Mouse (Mus musculus) forebrain, embryonic 11.5 days (tissue): Measurements from ENCODE around the gene Nudt8. TPM values are rescaled to one million over a fixed set of nuclear protein-coding genes. Genes with fewer than 3 reads are reported as not detected.
"Not testable (repeated sequence)": the region's sequence is repeated elsewhere in the genome, so short reads cannot be mapped to it uniquely, and the experiment has no call there.

Experiments used
- ATAC-seq: fragments of 200-750 bp; cut with Nextera tagmentation; replicated peaks from 2 replicates; pipeline ENCODE4 v1.8.0; 2017; ENCODE audit warnings: moderate TSS enrichment; ENCODE audit not compliant: low FRiP score
- DNase-seq: peaks from one replicate; pipeline ENCODE4 v3.0.0-alpha.2; 2017; ENCODE audit warnings: low spot score
- H3K27ac ChIP-seq: fragments of 300-500 bp; sonication (generic); 2 replicates; pipeline ENCODE4 v1.5.1; 2014; ENCODE audit warnings: low read depth, low read length
- H3K27me3 ChIP-seq: fragments of 300-500 bp; sonication (generic); 2 replicates; pipeline ENCODE4 v1.6.1; 2014; ENCODE audit warnings: mild to moderate bottlenecking, low read length, mixed read lengths; ENCODE audit not compliant: control insufficient read depth, insufficient read depth
- H3K36me3 ChIP-seq: fragments of 300-500 bp; sonication (generic); 2 replicates; pipeline ENCODE4 v1.6.1; 2014; ENCODE audit warnings: mild to moderate bottlenecking, low read length, moderate library complexity, mixed read lengths; ENCODE audit not compliant: control insufficient read depth, insufficient read depth
- H3K4me1 ChIP-seq: fragments of 300-500 bp; sonication (generic); replicated peaks from 2 replicates; pipeline ENCODE4 v1.6.1; 2014; ENCODE audit warnings: low read length, mixed read lengths; ENCODE audit not compliant: control insufficient read depth, insufficient read depth
- H3K4me2 ChIP-seq: fragments of 300-500 bp; sonication (generic); 2 replicates; pipeline ENCODE4 v1.6.1; 2014; ENCODE audit warnings: low read depth, mild to moderate bottlenecking, low read length, moderate library complexity, mixed read lengths; ENCODE audit not compliant: severe bottlenecking
- H3K4me3 ChIP-seq: fragments of 300-500 bp; sonication (generic); 2 replicates; pipeline ENCODE4 v1.5.1; 2014; ENCODE audit warnings: low read depth, low read length
- H3K9ac ChIP-seq: fragments of 300-500 bp; sonication (generic); 2 replicates; pipeline ENCODE4 v1.6.1; 2014; ENCODE audit warnings: low read length
- H3K9me3 ChIP-seq: fragments of 300-500 bp; sonication (generic); 2 replicates; pipeline ENCODE4 v1.6.1; 2016; ENCODE audit warnings: low read length, mixed read lengths; ENCODE audit not compliant: control insufficient read depth
- WGBS: fragments of 180-500 bp; shearing (Covaris S2); extraction: QIAGEN DNeasy Blood & Tissue Kit; methylation state at CpG from one replicate; pipeline ENCODE4 v1.1.7; 2014; 5-methylcytosine and 5-hydroxymethylcytosine counted together
- polyA plus RNA-seq: library from polyadenylated mRNA; unstranded; fragments of >200 nt; fragmentation: Nextera tagmentation; extraction: Ambion mirVana; gene quantifications from 2 replicates; pipeline ENCODE4 v1.2.1, GENCODE M21; 2014

Gene Nudt8
- polyA plus RNA-seq, 1 experiment from 2014 or later, result 21.9 TPM

- Histone ChIP-seq H3K36me3 (no peaks in the 10 kb centered on the region; the same call in 1 of the 2 replicates), H3K9ac (no peak overlapping the region), H3K9me3 (no peaks in the 10 kb centered on the region), H3K4me1 (peaks cover 3% of the 10 kb centered on the region), H3K27me3 (no peaks in the 10 kb centered on the region), H3K4me3 (no peak overlapping the region), H3K4me2 (no peak overlapping the region), H3K27ac (no peak overlapping the region)
- no peak for ATAC-seq
- no peak for DNase-seq
- 53% methylated on average over 7 of the region's 7 CpGs for WGBS
Measured at GRCm38 (mm10) chr19:4032668-4033067, 32.3 kb downstream of the Nudt8 start.

- H3K4me3 ChIP-seq, result no peak overlapping the region
- no peaks in the 10 kb centered on the region for H3K27me3 ChIP-seq
- ATAC-seq (no peak), DNase-seq (no peak)
- no peak overlapping the region for H3K27ac ChIP-seq
- H3K4me1 ChIP-seq, result peaks cover 5% of the 10 kb centered on the region
- no peak overlapping the region for H3K4me2 ChIP-seq
- no peaks in the 10 kb centered on the region for H3K9me3 ChIP-seq
- 87% methylated on average over 3 of the region's 3 CpGs for WGBS
- no peaks in the 10 kb centered on the region; the same call in 1 of the 2 replicates for H3K36me3 ChIP-seq
- H3K9ac ChIP-seq, result no peak overlapping the region
Measured at GRCm38 (mm10) chr19:4033298-4033697, 32.9 kb downstream of the Nudt8 start.

- Histone ChIP-seq H3K9ac (no peak overlapping the region), H3K4me1 (peaks cover 5% of the 10 kb centered on the region), H3K9me3 (no peaks in the 10 kb centered on the region), H3K36me3 (no peaks in the 10 kb centered on the region; the same call in 1 of the 2 replicates), H3K4me2 (no peak overlapping the region), H3K27ac (no peak overlapping the region), H3K27me3 (no peaks in the 10 kb centered on the region), H3K4me3 (no peak overlapping the region)
- DNase-seq, result no peak
- 68% methylated on average over 5 of the region's 5 CpGs for WGBS
- no peak for ATAC-seq
Measured at GRCm38 (mm10) chr19:4033742-4034141, 33.4 kb downstream of the Nudt8 start.

- DNase-seq, result no peak
- Histone ChIP-seq H3K4me3 (no peak overlapping the region), H3K27me3 (no peaks in the 10 kb centered on the region), H3K36me3 (no peaks in the 10 kb centered on the region; the same call in 1 of the 2 replicates), H3K9ac (no peak overlapping the region), H3K27ac (no peak overlapping the region), H3K4me1 (peaks cover 5% of the 10 kb centered on the region), H3K9me3 (no peaks in the 10 kb centered on the region), H3K4me2 (no peak overlapping the region)
- 86% methylated on average over 12 of the region's 12 CpGs for WGBS
- no peak for ATAC-seq
Measured at GRCm38 (mm10) chr19:4036327-4037045, 36.1 kb downstream of the Nudt8 start.

GRCm38 (mm10) chr19:4037154-4037787 lies 36.9 kb downstream of the Nudt8 start:
- peak overlapping the region; percentile 72 for H3K4me2 ChIP-seq
- peak overlapping the region; percentile 81 for H3K9ac ChIP-seq
- not testable (repeated sequence) for H3K27ac ChIP-seq, H3K4me1 ChIP-seq, H3K27me3 ChIP-seq, H3K9me3 ChIP-seq, H3K36me3 ChIP-seq, DNase-seq
- peak overlapping the region; percentile 59 for H3K4me3 ChIP-seq
- peak; percentile 42; the same call in 1 of the 2 replicates for ATAC-seq
- 28% methylated on average over 7 of the region's 8 CpGs for WGBS

GRCm38 (mm10) chr19:4037788-4038232 lies 37.4 kb downstream of the Nudt8 start, which contains the start of gene Gstp1:
Gene Gstp1, minus strand, starts transcription at chr19:4037985.
- ATAC-seq (peak; percentile 85), DNase-seq (peak; percentile 88)
- no peaks in the 10 kb centered on the region for H3K27me3 ChIP-seq
- no peak within 1 kb of the TSS for H3K27ac ChIP-seq
- peak within 1 kb of the TSS; percentile 72 for H3K4me2 ChIP-seq
- H3K4me3 ChIP-seq, result peak within 1 kb of the TSS; percentile 59
- H3K36me3 ChIP-seq, result no peaks in the 10 kb centered on the region; the same call in 1 of the 2 replicates
- peaks cover 5% of the 10 kb centered on the region for H3K4me1 ChIP-seq
- H3K9ac ChIP-seq, result peak within 1 kb of the TSS; percentile 81
- WGBS, result under 1% methylated on average over 26 of the region's 26 CpGs
- H3K9me3 ChIP-seq, result no peaks in the 10 kb centered on the region

GRCm38 (mm10) chr19:4040941-4041340 lies 40.6 kb downstream of the Nudt8 start:
- H3K9ac ChIP-seq, H3K4me2 ChIP-seq, H3K27ac ChIP-seq, H3K27me3 ChIP-seq, DNase-seq, ATAC-seq, H3K4me1 ChIP-seq, H3K4me3 ChIP-seq, H3K9me3 ChIP-seq, H3K36me3 ChIP-seq: not testable (repeated sequence)
- WGBS, result 86% methylated on average over 5 of the region's 5 CpGs

GRCm38 (mm10) chr19:4041500-4041899 lies 41.1 kb downstream of the Nudt8 start:
- H3K4me2 ChIP-seq, ATAC-seq, H3K4me1 ChIP-seq, H3K27me3 ChIP-seq, H3K27ac ChIP-seq, H3K4me3 ChIP-seq, H3K9me3 ChIP-seq, DNase-seq, H3K9ac ChIP-seq, H3K36me3 ChIP-seq: not testable (repeated sequence)
- WGBS, result 88% methylated on average over 3 of the region's 4 CpGs
